Mouse (Mus musculus): ENCODE measurements around the gene Tex13b. TPM values are rescaled to one million over a fixed set of nuclear protein-coding genes. Genes with fewer than 3 reads are reported as not detected.

Tex13b gene
- total and polyA plus RNA-seq, 3 experiments = not detected

DNA sequence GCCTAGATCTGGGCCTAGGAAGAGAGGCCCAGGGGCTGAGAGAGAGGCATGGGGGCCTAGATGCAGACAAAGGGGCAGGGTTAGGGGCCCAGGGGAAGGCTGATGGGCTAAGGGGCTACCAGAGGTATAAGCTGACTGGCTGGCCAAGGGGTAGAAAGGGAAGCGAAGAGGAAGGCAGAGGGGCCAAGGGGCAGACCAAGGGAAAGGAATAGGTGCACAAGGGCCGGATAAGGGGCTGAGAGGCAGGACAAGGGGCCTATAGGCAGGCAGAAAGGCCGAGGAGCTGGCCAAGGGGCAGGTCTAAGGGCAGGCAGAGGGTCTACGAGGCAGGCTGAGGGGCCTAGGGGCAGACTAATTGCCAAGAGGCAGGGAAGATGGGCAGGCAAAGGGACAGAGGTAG is 26.7 kb upstream of the Tex13b start:
- WGBS = 79% methylated on average over 4 of the region's 4 CpGs
- H3K27me3 ChIP-seq (ENCODE audit: control insufficient read depth, insufficient read depth, low read length) = no peaks in the 10 kb centered on the region
- H3K9ac ChIP-seq (ENCODE audit: low read depth, low read length) = no peak overlapping the region
- H3K4me3 ChIP-seq = no peak overlapping the region
- H3K79me2 ChIP-seq (replicated peaks; ENCODE audit: control insufficient read depth, insufficient read depth, low read length) = no peaks in the 10 kb centered on the region
- H3K4me1 ChIP-seq (ENCODE audit: control insufficient read depth, insufficient read depth, low read length) = no peaks in the 10 kb centered on the region
- H3K27ac ChIP-seq = no peak overlapping the region
- intact Hi-C loops (cut with DNase I) = no loop called here
- no peaks in the 10 kb centered on the region for H3K36me3 ChIP-seq (ENCODE audit: control insufficient read depth, insufficient read depth, low read length)
- TF ChIP-seq POLR2A (IDR thresholded peaks at IDR 0.05; ENCODE audit: insufficient read depth, low read depth, low read length) (no peak), EP300 (IDR thresholded peaks at IDR 0.05; ENCODE audit: insufficient read depth, low read depth, low read length) (no peak), CTCF (IDR thresholded peaks at IDR 0.05) (no peak)
- no peak for DNase-seq

DNA sequence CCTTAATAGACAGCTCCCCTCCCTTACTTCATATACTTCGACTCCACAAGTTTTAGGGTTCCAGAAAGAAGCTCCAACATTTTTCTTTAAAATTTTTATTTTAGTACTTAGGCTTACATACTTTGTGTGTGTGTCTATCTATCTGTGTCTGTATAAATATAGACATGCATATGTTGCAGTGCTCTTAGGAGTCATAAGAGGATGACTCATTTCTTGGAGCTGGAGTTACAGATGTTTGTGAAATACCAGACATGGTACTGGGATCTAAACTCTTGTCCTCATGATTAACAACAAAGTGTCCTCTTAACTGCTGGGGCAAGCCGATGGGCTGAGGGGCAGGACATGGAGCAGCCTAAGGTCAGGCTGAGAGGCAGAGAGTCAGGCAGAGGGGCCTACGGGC is 24.8 kb upstream of the Tex13b start:
- Histone ChIP-seq H3K9ac (ENCODE audit: low read depth, low read length) (no peak overlapping the region), H3K36me3 (ENCODE audit: control insufficient read depth, insufficient read depth, low read length) (no peaks in the 10 kb centered on the region), H3K4me3 (no peak overlapping the region), H3K79me2 (replicated peaks; ENCODE audit: control insufficient read depth, insufficient read depth, low read length) (no peaks in the 10 kb centered on the region), H3K27ac (no peak overlapping the region), H3K27me3 (ENCODE audit: control insufficient read depth, insufficient read depth, low read length) (no peaks in the 10 kb centered on the region), H3K4me1 (ENCODE audit: control insufficient read depth, insufficient read depth, low read length) (no peaks in the 10 kb centered on the region)
- no peak for DNase-seq
- intact Hi-C loops (cut with DNase I) = no loop called here
- no peak for TF ChIP-seq CTCF (IDR thresholded peaks at IDR 0.05)
- 79% methylated on average over 3 of the region's 3 CpGs for whole genome bisulfite sequencing

DNA sequence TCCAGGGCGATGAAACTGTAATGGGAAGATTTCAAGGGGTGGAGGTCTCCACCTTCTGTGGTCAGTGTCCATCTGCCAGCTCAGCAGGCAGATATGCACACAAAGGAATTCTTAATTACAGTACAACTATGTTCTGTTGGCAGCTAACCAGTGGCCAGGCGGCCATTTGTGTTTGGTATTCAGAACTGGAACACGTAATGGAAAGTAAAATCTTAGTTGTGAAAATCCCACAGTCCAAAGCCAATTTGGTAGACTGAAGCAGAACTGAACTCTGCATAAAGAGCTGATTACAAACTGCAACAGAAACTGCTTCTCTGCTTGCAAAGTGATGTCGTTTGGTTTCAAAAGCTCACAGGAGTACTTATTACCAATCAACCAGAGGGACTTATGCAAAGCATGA is 18.5 kb upstream of the Tex13b start:
- H3K4me3 ChIP-seq = no peak overlapping the region
- no peaks in the 10 kb centered on the region for H3K36me3 ChIP-seq (ENCODE audit: control insufficient read depth, insufficient read depth, low read length)
- no peaks in the 10 kb centered on the region for H3K4me1 ChIP-seq (ENCODE audit: control insufficient read depth, insufficient read depth, low read length)
- TF ChIP-seq POLR2A (IDR thresholded peaks at IDR 0.05; ENCODE audit: insufficient read depth, low read depth, low read length) (no peak), EP300 (IDR thresholded peaks at IDR 0.05; ENCODE audit: insufficient read depth, low read depth, low read length) (no peak), CTCF (IDR thresholded peaks at IDR 0.05) (no peak)
- no peak overlapping the region for H3K9ac ChIP-seq (ENCODE audit: low read depth, low read length)
- no peak for DNase-seq
- 54% methylated on average over 4 of the region's 4 CpGs for WGBS
- no peaks in the 10 kb centered on the region for H3K79me2 ChIP-seq (replicated peaks; ENCODE audit: control insufficient read depth, insufficient read depth, low read length)
- intact Hi-C loops (cut with DNase I) = no loop called here
- H3K27ac ChIP-seq = no peak overlapping the region
- H3K27me3 ChIP-seq (ENCODE audit: control insufficient read depth, insufficient read depth, low read length) = no peaks in the 10 kb centered on the region

DNA sequence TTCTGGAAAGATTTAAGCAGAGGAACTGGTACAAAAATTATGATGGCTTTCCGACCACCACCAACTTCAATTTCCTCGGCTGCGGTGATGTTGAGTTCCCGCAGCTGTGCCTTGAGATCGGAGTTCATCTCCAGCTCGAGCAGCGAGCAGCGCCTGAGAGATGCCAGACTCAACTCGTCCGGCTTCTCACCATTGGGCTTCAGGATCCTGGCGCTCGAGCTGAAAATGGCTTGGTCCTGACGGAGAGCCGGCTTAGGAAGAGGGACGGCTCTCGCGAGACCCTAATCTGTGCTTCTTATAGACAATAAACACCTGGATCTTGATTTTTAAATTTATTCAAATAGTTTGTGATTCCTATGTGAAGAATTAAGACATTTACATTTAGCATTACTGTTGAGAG is 9.1 kb upstream of the Tex13b start:
- Histone ChIP-seq H3K27me3 (ENCODE audit: control insufficient read depth, insufficient read depth, low read length) (no peaks in the 10 kb centered on the region), H3K4me1 (ENCODE audit: control insufficient read depth, insufficient read depth, low read length) (no peaks in the 10 kb centered on the region)
- no peak for DNase-seq

DNA sequence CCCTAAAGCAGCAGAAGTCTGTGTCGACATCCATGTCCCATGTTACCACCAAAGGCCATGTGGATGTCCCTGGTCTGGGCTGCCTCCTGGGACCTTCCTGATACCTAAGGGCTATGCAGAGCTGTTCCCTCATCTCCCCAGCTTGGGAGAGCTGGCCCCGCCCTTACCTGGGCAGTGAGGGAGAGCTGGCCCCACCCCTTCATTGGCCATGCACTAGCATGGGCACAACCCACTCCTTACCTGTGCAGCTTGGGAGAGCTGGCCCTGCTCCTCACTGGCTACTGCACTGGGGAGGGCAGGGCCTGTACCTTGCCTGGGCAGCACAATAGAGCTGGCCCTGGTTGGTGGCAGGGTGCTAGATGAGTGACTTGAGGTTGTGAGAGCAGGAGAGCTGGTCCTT is 7.9 kb downstream of the Tex13b start:
- TF ChIP-seq EP300 (IDR thresholded peaks at IDR 0.05; ENCODE audit: insufficient read depth, low read depth, low read length) (no peak), CTCF (IDR thresholded peaks at IDR 0.05) (no peak), POLR2A (IDR thresholded peaks at IDR 0.05; ENCODE audit: insufficient read depth, low read depth, low read length) (no peak)
- intact Hi-C loops (cut with DNase I) = no loop called here
- Histone ChIP-seq H3K4me1 (ENCODE audit: control insufficient read depth, insufficient read depth, low read length) (no peaks in the 10 kb centered on the region), H3K27ac (no peak overlapping the region), H3K4me3 (no peak overlapping the region), H3K79me2 (replicated peaks; ENCODE audit: control insufficient read depth, insufficient read depth, low read length) (no peaks in the 10 kb centered on the region), H3K27me3 (ENCODE audit: control insufficient read depth, insufficient read depth, low read length) (no peaks in the 10 kb centered on the region), H3K9ac (ENCODE audit: low read depth, low read length) (no peak overlapping the region), H3K36me3 (ENCODE audit: control insufficient read depth, insufficient read depth, low read length) (no peaks in the 10 kb centered on the region)
- no peak for DNase-seq
- 73% methylated on average over 2 of the region's 2 CpGs for WGBS

More for the DNA sequence above, 9.1 kb upstream of the Tex13b start:
- Histone ChIP-seq H3K36me3 (ENCODE audit: control insufficient read depth, insufficient read depth, low read length) (no peaks in the 10 kb centered on the region), H3K27ac (no peak overlapping the region), H3K9ac (ENCODE audit: low read depth, low read length) (no peak overlapping the region), H3K79me2 (replicated peaks; ENCODE audit: control insufficient read depth, insufficient read depth, low read length) (no peaks in the 10 kb centered on the region), H3K4me3 (no peak overlapping the region)
- intact Hi-C loops (cut with DNase I) = no loop called here
- WGBS = 85% methylated on average over 17 of the region's 17 CpGs
- no peak for TF ChIP-seq EP300 (IDR thresholded peaks at IDR 0.05; ENCODE audit: insufficient read depth, low read depth, low read length)
- no peak for TF ChIP-seq CTCF (IDR thresholded peaks at IDR 0.05)
- TF ChIP-seq POLR2A (IDR thresholded peaks at IDR 0.05; ENCODE audit: insufficient read depth, low read depth, low read length) = no peak

DNA sequence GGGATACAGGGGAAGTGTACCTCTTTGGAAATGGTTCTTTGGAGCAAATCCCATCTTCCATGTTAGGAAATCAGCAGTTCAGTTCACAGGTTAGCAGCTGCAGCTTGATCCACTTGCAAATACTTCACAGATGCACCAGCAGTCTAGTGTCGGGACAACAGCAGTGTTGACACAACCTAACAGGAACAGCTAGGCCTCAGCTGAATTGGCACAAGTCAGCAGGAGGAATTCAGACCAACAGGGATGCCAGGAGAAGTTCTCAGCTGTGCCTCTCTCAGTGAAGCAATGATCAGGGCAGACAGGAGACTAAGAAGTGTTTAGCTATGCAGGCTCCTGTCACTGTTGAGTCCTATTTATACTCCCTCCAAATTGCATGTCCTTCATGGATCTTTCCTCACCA is 43.4 kb downstream of the Tex13b start:
- Histone ChIP-seq H3K27ac (no peak overlapping the region), H3K4me3 (no peak overlapping the region), H3K9ac (ENCODE audit: low read depth, low read length) (no peak overlapping the region), H3K36me3 (ENCODE audit: control insufficient read depth, insufficient read depth, low read length) (no peaks in the 10 kb centered on the region), H3K79me2 (replicated peaks; ENCODE audit: control insufficient read depth, insufficient read depth, low read length) (no peaks in the 10 kb centered on the region), H3K27me3 (ENCODE audit: control insufficient read depth, insufficient read depth, low read length) (no peaks in the 10 kb centered on the region), H3K4me1 (ENCODE audit: control insufficient read depth, insufficient read depth, low read length) (no peaks in the 10 kb centered on the region)
- intact Hi-C loops (cut with DNase I) = no loop called here
- peak in 1 of 2 experiments; percentile 3 for DNase-seq
- TF ChIP-seq EP300 (IDR thresholded peaks at IDR 0.05; ENCODE audit: insufficient read depth, low read depth, low read length) = no peak
- TF ChIP-seq POLR2A (IDR thresholded peaks at IDR 0.05; ENCODE audit: insufficient read depth, low read depth, low read length) = no peak
- no peak for TF ChIP-seq CTCF (IDR thresholded peaks at IDR 0.05)
- 50% methylated on average over 1 of the region's 1 CpGs for WGBS

Other genes starting within 250 kb of the Tex13b start
- gene Tsc22d3, start 212.8 kb downstream of the Tex13b start, total RNA-seq (2021) = 100 to 1,000 TPM; 140 to 205 TPM
- gene Tsc22d3, start 212.8 kb downstream of the Tex13b start, polyA plus RNA-seq (2012; rRNA removed) = 108 and 133 TPM in 2 replicates
- 10 to 100 TPM; 15.3 to 19.7 TPM for gene Mid2, start 148.8 kb downstream of the Tex13b start, total RNA-seq (2021)
- 6.6 and 12.9 TPM in 2 replicates for gene Mid2, start 148.8 kb downstream of the Tex13b start, polyA plus RNA-seq (2012; rRNA removed)
- gene Vsig1, start 94.2 kb upstream of the Tex13b start, total RNA-seq (2021) = not detected
- 0.04 TPM in 1 of 2 replicates, not detected in the other for gene Vsig1, start 94.2 kb upstream of the Tex13b start, polyA plus RNA-seq (2012; rRNA removed)
- 10 to 100 TPM; 12.5 to 13.8 TPM for gene Psmd10, start 143.3 kb upstream of the Tex13b start, total RNA-seq (2021)
- gene Psmd10, start 143.3 kb upstream of the Tex13b start, polyA plus RNA-seq (2012; rRNA removed) = 5.1 and 9.4 TPM in 2 replicates
- gene Atg4a, start 143.5 kb upstream of the Tex13b start, total RNA-seq (2021) = 10 to 100 TPM in 1 of 2 experiments, 1 to 10 TPM in 1; 9.2 to 10.8 TPM
- gene Atg4a, start 143.5 kb upstream of the Tex13b start, polyA plus RNA-seq (2012; rRNA removed) = 4.3 and 8.8 TPM in 2 replicates

Measured in heart, adult 2 months (tissue).